Mouse (Mus musculus): ENCODE measurements around the gene Gfod2. TPM values are rescaled to one million over a fixed set of nuclear protein-coding genes. Genes with fewer than 3 reads are reported as not detected.

The Gfod2 gene
- polyA plus RNA-seq, 1 experiment from 2014 or later: 38.0 TPM

DNA sequence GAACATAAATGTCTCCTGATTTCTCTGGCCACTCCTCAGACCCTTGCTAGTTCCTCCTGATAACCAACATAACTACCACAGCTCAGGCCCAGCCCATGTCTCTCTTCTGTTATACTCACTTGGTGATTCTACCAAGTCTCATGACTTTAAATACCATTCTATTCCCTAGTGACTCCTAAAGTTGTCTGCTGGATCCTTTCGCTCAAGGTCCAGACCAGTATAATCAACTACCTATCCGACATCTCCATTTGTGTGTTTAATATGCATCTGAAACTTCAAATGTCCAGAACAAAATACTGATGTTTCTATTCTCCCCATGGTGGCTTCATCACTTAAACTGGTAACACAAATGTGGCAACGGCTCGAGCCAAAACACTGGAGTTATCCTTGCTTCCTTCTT, 15.2 kb downstream of the Gfod2 start:
- Histone ChIP-seq H3K27me3 (ENCODE audit: control insufficient read depth, insufficient read depth, low read length) (no peaks in the 10 kb centered on the region), H3K9me3 (ENCODE audit: control insufficient read depth, low read length) (no peaks in the 10 kb centered on the region), H3K27ac (ENCODE audit: low read depth, low read length) (no peak overlapping the region), H3K4me3 (ENCODE audit: low read depth, low read length) (no peak overlapping the region), H3K4me2 (ENCODE audit: low read depth, low read length, severe bottlenecking) (no peak overlapping the region), H3K36me3 (ENCODE audit: control insufficient read depth, insufficient read depth, low read length) (no peaks in the 10 kb centered on the region), H3K9ac (ENCODE audit: low read length) (no peak overlapping the region), H3K4me1 (replicated peaks; ENCODE audit: control insufficient read depth, insufficient read depth, low read length) (no peaks in the 10 kb centered on the region)
- no peak for ATAC-seq (replicated peaks; ENCODE audit: low FRiP score)
- no peak for DNase-seq (ENCODE audit: low spot score)
- 93% methylated on average over 4 of the region's 4 CpGs for WGBS

GRCm38 (mm10) chr8:105739216-105739615, 19.2 kb downstream of the Gfod2 start:
- Histone ChIP-seq H3K9me3 (ENCODE audit: control insufficient read depth, low read length) (no peaks in the 10 kb centered on the region), H3K4me3 (ENCODE audit: low read depth, low read length) (no peak overlapping the region), H3K27me3 (ENCODE audit: control insufficient read depth, insufficient read depth, low read length) (no peaks in the 10 kb centered on the region), H3K27ac (ENCODE audit: low read depth, low read length) (no peak overlapping the region), H3K9ac (ENCODE audit: low read length) (no peak overlapping the region), H3K36me3 (ENCODE audit: control insufficient read depth, insufficient read depth, low read length) (no peaks in the 10 kb centered on the region; the same call in 1 of the 2 replicates), H3K4me1 (replicated peaks; ENCODE audit: control insufficient read depth, insufficient read depth, low read length) (no peaks in the 10 kb centered on the region), H3K4me2 (ENCODE audit: low read depth, low read length, severe bottlenecking) (no peak overlapping the region)
- ATAC-seq (replicated peaks; ENCODE audit: low FRiP score): no peak
- WGBS: 92% methylated on average over 5 of the region's 5 CpGs
- DNase-seq (ENCODE audit: low spot score): no peak

DNA sequence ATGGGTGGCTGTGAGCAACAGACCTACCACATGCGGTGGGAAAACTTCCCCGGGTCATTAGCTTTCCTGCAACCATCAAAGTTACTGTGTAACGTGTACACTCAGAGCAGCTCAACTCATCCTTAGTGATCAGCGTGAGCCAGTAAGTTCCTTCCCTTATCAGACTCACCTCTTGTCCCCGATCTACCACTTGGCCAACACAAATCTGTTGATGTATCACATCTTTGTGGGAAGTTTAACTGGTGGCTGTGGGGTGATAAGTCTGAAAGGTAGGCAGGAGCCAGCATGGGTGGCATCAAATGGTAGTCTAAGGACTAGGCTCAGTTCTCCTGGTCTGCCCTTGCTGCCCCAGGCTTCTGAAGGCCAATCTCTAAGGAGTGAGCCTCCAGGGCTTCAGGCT, 26.3 kb downstream of the Gfod2 start:
- ATAC-seq (replicated peaks; ENCODE audit: low FRiP score) (no peak), DNase-seq (ENCODE audit: low spot score) (no peak)
- H3K4me3 ChIP-seq (ENCODE audit: low read depth, low read length): no peak overlapping the region
- no peaks in the 10 kb centered on the region for H3K27me3 ChIP-seq (ENCODE audit: control insufficient read depth, insufficient read depth, low read length)
- 90% methylated on average over 5 of the region's 5 CpGs for WGBS
- no peaks in the 10 kb centered on the region for H3K4me1 ChIP-seq (replicated peaks; ENCODE audit: control insufficient read depth, insufficient read depth, low read length)
- no peaks in the 10 kb centered on the region; the same call in 1 of the 2 replicates for H3K36me3 ChIP-seq (ENCODE audit: control insufficient read depth, insufficient read depth, low read length)
- no peak overlapping the region for H3K4me2 ChIP-seq (ENCODE audit: low read depth, low read length, severe bottlenecking)
- no peak overlapping the region for H3K27ac ChIP-seq (ENCODE audit: low read depth, low read length)
- H3K9ac ChIP-seq (ENCODE audit: low read length): no peak overlapping the region
- no peaks in the 10 kb centered on the region for H3K9me3 ChIP-seq (ENCODE audit: control insufficient read depth, low read length)

- no peak overlapping the region for H3K27ac ChIP-seq (ENCODE audit: low read depth, low read length)
- no peak for ATAC-seq (replicated peaks; ENCODE audit: low FRiP score)
- H3K36me3 ChIP-seq (ENCODE audit: control insufficient read depth, insufficient read depth, low read length): no peaks in the 10 kb centered on the region; the same call in 1 of the 2 replicates
- DNase-seq (ENCODE audit: low spot score): no peak
- H3K4me2 ChIP-seq (ENCODE audit: low read depth, low read length, severe bottlenecking): no peak overlapping the region
- no peak overlapping the region for H3K4me3 ChIP-seq (ENCODE audit: low read depth, low read length)
- H3K27me3 ChIP-seq (ENCODE audit: control insufficient read depth, insufficient read depth, low read length): no peaks in the 10 kb centered on the region
- WGBS: 88% methylated on average over 18 of the region's 18 CpGs
- H3K4me1 ChIP-seq (replicated peaks; ENCODE audit: control insufficient read depth, insufficient read depth, low read length): no peaks in the 10 kb centered on the region
- no peak overlapping the region for H3K9ac ChIP-seq (ENCODE audit: low read length)
- no peaks in the 10 kb centered on the region for H3K9me3 ChIP-seq (ENCODE audit: control insufficient read depth, low read length)
Observed at GRCm38 (mm10) chr8:105727397-105728124, 30.9 kb downstream of the Gfod2 start.

DNA sequence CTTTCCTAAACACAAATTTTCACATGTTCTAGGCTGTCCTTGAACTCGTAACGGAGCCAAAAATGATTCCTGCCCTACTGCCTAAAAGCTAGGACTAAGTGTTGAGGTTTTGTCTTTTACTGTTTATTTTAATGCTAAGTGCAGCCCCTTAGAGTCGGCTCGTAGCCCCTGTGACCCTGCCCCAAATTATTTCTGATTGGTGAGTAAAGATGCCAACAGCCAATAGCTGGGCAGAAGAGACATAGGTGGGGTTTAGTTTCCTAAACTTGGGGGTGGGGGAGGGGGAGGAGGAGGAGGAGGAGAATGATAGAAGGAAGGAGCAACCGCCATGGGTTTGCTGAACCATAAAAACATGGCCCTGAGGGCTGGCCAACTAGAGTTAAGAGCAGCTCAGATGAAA, 32.7 kb downstream of the Gfod2 start:
- no peak overlapping the region for H3K27ac ChIP-seq (ENCODE audit: low read depth, low read length)
- no peak overlapping the region for H3K9ac ChIP-seq (ENCODE audit: low read length)
- no peaks in the 10 kb centered on the region for H3K9me3 ChIP-seq (ENCODE audit: control insufficient read depth, low read length)
- 85% methylated on average over 5 of the region's 5 CpGs for WGBS
- no peak overlapping the region for H3K4me2 ChIP-seq (ENCODE audit: low read depth, low read length, severe bottlenecking)
- H3K4me3 ChIP-seq (ENCODE audit: low read depth, low read length): no peak overlapping the region
- no peaks in the 10 kb centered on the region for H3K4me1 ChIP-seq (replicated peaks; ENCODE audit: control insufficient read depth, insufficient read depth, low read length)
- no peaks in the 10 kb centered on the region for H3K27me3 ChIP-seq (ENCODE audit: control insufficient read depth, insufficient read depth, low read length)
- ATAC-seq (replicated peaks; ENCODE audit: low FRiP score) (no peak), DNase-seq (ENCODE audit: low spot score) (no peak)
- no peaks in the 10 kb centered on the region; the same call in 1 of the 2 replicates for H3K36me3 ChIP-seq (ENCODE audit: control insufficient read depth, insufficient read depth, low read length)

- no peak for ATAC-seq (replicated peaks; ENCODE audit: low FRiP score)
Observed at GRCm38 (mm10) chr8:105722861-105723260, 35.6 kb downstream of the Gfod2 start.

DNA sequence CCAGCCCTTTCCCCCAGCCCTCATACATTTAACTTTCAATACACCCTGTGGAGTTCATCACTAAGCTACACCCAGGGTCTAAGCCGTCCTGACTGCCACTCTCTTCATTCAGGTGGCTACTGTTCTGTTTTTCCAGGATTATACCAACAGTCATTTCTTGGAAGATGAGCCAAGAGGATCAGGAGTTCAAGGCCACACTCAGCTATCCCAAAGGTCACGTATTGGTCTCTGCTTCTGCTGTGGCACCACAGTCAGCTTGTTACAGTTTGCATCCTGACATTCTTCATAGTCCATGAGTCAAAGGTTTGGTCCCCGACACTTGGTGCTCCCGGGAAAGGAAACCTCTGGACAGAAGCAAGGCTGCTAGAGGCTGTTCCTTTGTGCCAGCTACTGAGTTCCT, 38.8 kb downstream of the Gfod2 start:
- H3K4me1 ChIP-seq (replicated peaks; ENCODE audit: control insufficient read depth, insufficient read depth, low read length): no peaks in the 10 kb centered on the region
- H3K36me3 ChIP-seq (ENCODE audit: control insufficient read depth, insufficient read depth, low read length): no peaks in the 10 kb centered on the region
- H3K27ac ChIP-seq (ENCODE audit: low read depth, low read length): no peak overlapping the region
- H3K27me3 ChIP-seq (ENCODE audit: control insufficient read depth, insufficient read depth, low read length): no peaks in the 10 kb centered on the region
- no peaks in the 10 kb centered on the region for H3K9me3 ChIP-seq (ENCODE audit: control insufficient read depth, low read length)
- no peak for ATAC-seq (replicated peaks; ENCODE audit: low FRiP score)
- no peak overlapping the region for H3K4me2 ChIP-seq (ENCODE audit: low read depth, low read length, severe bottlenecking)
- WGBS: 88% methylated on average over 4 of the region's 4 CpGs
- DNase-seq (ENCODE audit: low spot score): no peak
- H3K9ac ChIP-seq (ENCODE audit: low read length): no peak overlapping the region
- no peak overlapping the region for H3K4me3 ChIP-seq (ENCODE audit: low read depth, low read length)

More at GRCm38 (mm10) chr8:105722861-105723260, 35.6 kb downstream of the Gfod2 start:
- Histone ChIP-seq H3K4me1 (replicated peaks; ENCODE audit: control insufficient read depth, insufficient read depth, low read length) (no peaks in the 10 kb centered on the region), H3K36me3 (ENCODE audit: control insufficient read depth, insufficient read depth, low read length) (no peaks in the 10 kb centered on the region; the same call in 1 of the 2 replicates), H3K9me3 (ENCODE audit: control insufficient read depth, low read length) (no peaks in the 10 kb centered on the region), H3K27ac (ENCODE audit: low read depth, low read length) (no peak overlapping the region), H3K4me3 (ENCODE audit: low read depth, low read length) (no peak overlapping the region), H3K9ac (ENCODE audit: low read length) (no peak overlapping the region), H3K4me2 (ENCODE audit: low read depth, low read length, severe bottlenecking) (no peak overlapping the region), H3K27me3 (ENCODE audit: control insufficient read depth, insufficient read depth, low read length) (no peaks in the 10 kb centered on the region)
- DNase-seq (ENCODE audit: low spot score): no peak
- 94% methylated on average over 9 of the region's 9 CpGs for WGBS

GRCm38 (mm10) chr8:105716302-105716945, 42.0 kb downstream of the Gfod2 start:
- Histone ChIP-seq H3K27ac (ENCODE audit: low read depth, low read length) (no peak overlapping the region), H3K9ac (ENCODE audit: low read length) (no peak overlapping the region), H3K27me3 (ENCODE audit: control insufficient read depth, insufficient read depth, low read length) (no peaks in the 10 kb centered on the region), H3K4me3 (ENCODE audit: low read depth, low read length) (no peak overlapping the region), H3K9me3 (ENCODE audit: control insufficient read depth, low read length) (no peaks in the 10 kb centered on the region), H3K4me1 (replicated peaks; ENCODE audit: control insufficient read depth, insufficient read depth, low read length) (no peaks in the 10 kb centered on the region), H3K36me3 (ENCODE audit: control insufficient read depth, insufficient read depth, low read length) (no peaks in the 10 kb centered on the region), H3K4me2 (ENCODE audit: low read depth, low read length, severe bottlenecking) (no peak overlapping the region)
- DNase-seq (ENCODE audit: low spot score): no peak
- ATAC-seq (replicated peaks; ENCODE audit: low FRiP score): no peak
- WGBS: 94% methylated on average over 15 of the region's 15 CpGs

- H3K4me2 ChIP-seq (ENCODE audit: low read depth, low read length, severe bottlenecking): no peak overlapping the region
- 81% methylated on average over 6 of the region's 6 CpGs for WGBS
- no peaks in the 10 kb centered on the region for H3K4me1 ChIP-seq (replicated peaks; ENCODE audit: control insufficient read depth, insufficient read depth, low read length)
- no peaks in the 10 kb centered on the region for H3K36me3 ChIP-seq (ENCODE audit: control insufficient read depth, insufficient read depth, low read length)
- H3K9me3 ChIP-seq (ENCODE audit: control insufficient read depth, low read length): no peaks in the 10 kb centered on the region
- ATAC-seq (replicated peaks; ENCODE audit: low FRiP score) (no peak), DNase-seq (ENCODE audit: low spot score) (no peak)
- no peaks in the 10 kb centered on the region for H3K27me3 ChIP-seq (ENCODE audit: control insufficient read depth, insufficient read depth, low read length)
- H3K9ac ChIP-seq (ENCODE audit: low read length): no peak overlapping the region
- H3K27ac ChIP-seq (ENCODE audit: low read depth, low read length): no peak overlapping the region
- H3K4me3 ChIP-seq (ENCODE audit: low read depth, low read length): no peak overlapping the region
Observed at GRCm38 (mm10) chr8:105715042-105715441, 43.4 kb downstream of the Gfod2 start.
